Mouse (Mus musculus) erythroblast, embryonic 14.5 days (primary cell): ENCODE measurements around the gene Vmn2r106. TPM values are rescaled to one million over a fixed set of nuclear protein-coding genes. Genes with fewer than 3 reads are reported as not detected.

Experiments used
- H3K27me3 ChIP-seq: 2 replicates; pipeline ENCODE4 v1.6.1; 2012; ENCODE audit warnings: inconsistent platforms; ENCODE audit not compliant: control insufficient read depth
- H3K36me3 ChIP-seq: 2 replicates; pipeline ENCODE4 v1.6.1; 2012; ENCODE audit warnings: mild to moderate bottlenecking, inconsistent platforms; ENCODE audit not compliant: control insufficient read depth
- H3K4me1 ChIP-seq: 2 replicates; pipeline ENCODE4 v1.6.1; 2012; ENCODE audit warnings: inconsistent platforms; ENCODE audit not compliant: control insufficient read depth
- H3K4me3 ChIP-seq: replicated peaks from 2 replicates; pipeline ENCODE3; 2012; ENCODE audit warnings: moderate library complexity, mild to moderate bottlenecking, inconsistent platforms
- H3K9me3 ChIP-seq: 2 replicates; pipeline ENCODE4 v1.6.1; 2012; ENCODE audit warnings: low read length, inconsistent platforms, mixed read lengths; ENCODE audit not compliant: control insufficient read depth
- GATA1 ChIP-seq: IDR thresholded peaks from 2 replicates; pipeline ENCODE4 v1.6.1; 2012; ENCODE audit warnings: low read length, inconsistent platforms, mixed read lengths
- TAL1 ChIP-seq: IDR thresholded peaks from 3 replicates; pipeline ENCODE4 v1.6.1; 2012; ENCODE audit warnings: low read length, inconsistent platforms, mixed read lengths
- polyA plus RNA-seq: library from polyadenylated mRNA; stranded (reverse); fragments of >175 nt; gene quantifications from 2 replicates; pipeline ENCODE4 v1.2.3, GENCODE M21; 2012

Vmn2r106 gene
- not detected in 2 replicates for polyA plus RNA-seq

DNA sequence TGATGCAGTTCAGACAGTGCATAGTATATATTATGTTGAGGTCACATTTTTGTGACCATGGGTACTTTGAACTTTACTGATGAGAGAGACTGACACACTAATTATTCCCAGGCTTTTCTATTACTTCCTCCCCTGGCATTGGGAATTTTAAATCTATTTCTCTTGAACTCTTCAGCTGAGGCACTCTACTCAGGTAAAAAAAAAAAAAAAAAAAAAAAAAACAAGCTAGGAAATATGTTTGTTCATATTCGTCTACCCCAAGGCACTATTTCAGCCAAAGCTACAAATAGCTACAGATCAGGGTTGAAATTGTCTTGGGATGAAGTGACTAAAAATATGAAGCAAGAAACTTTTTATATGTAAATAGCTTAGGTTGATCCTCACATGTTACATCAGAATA, at the start of gene Vmn2r106:
Gene Vmn2r106, minus strand, starts transcription at position 101 of the 400 bp plus-strand sequence.
- Histone ChIP-seq H3K9me3 (no peaks in the 10 kb centered on the region), H3K4me1 (no peaks in the 10 kb centered on the region), H3K27me3 (no peaks in the 10 kb centered on the region), H3K4me3 (no peak within 1 kb of the TSS), H3K36me3 (no peaks in the 10 kb centered on the region)
- no peak for TF ChIP-seq GATA1

DNA sequence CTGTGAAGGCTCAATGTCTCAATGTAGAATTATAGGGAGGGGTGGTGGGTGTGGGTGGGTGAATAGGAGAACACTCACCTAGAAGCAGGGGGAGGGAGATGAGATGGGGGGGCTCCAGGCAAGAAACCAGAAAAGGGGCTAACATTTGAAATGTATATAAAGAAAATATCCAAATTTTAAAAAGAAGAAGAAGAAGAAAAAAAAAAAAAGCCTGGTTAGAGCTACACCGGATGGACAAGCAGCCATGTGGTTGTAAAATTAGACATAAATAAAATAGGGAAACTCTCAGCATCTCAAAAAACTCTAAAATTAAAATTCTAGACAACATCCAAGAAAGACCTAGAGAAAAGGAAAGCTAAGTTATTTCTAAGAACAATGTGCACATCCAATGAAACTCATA, 20.4 kb upstream of the Vmn2r106 start:
- no peaks in the 10 kb centered on the region for H3K4me1 ChIP-seq
- H3K4me3 ChIP-seq: no peak overlapping the region
- no peaks in the 10 kb centered on the region for H3K9me3 ChIP-seq
- no peaks in the 10 kb centered on the region for H3K27me3 ChIP-seq
- no peak for TF ChIP-seq TAL1
- no peak for TF ChIP-seq GATA1
- H3K36me3 ChIP-seq: no peaks in the 10 kb centered on the region

DNA sequence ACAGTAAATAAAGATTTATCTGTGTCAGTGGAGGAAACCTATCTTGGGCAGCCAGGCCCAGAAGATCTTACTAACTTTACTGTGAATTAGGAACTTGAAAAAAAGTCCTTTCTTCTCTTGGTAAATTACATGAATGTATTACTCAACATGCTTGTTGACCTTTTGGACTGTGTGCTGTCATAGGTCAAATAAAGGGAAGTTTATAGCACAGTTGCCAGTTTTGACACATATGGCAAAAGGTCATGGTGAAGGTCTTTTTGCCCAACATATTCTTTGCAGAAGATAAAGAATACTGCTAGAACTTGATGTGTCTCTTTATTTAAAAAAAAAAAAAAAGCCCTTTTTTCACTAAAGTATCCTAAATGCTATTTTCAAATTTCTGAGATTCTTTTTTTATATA, 1.6 kb upstream of the Vmn2r106 start:
- TF ChIP-seq TAL1: no peak
- no peak for TF ChIP-seq GATA1

DNA sequence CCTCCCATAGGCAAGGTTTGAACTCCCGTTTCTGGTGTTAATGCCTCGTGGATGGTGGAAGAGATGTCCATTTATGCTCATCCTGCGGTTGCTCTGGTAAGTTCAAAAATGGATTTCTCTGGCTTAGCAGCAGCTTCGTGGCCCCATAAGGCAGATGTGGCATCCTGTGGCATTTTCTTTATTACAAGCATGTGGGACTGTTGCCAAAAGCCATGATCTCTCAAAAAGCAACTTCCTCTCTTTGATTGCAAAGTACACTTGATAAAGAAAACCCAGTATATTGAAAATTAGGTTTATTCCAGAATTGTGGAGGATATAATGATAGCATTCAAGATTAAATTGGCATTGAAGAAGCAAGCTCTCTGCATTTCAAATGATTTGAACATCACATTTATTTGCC, 29.8 kb downstream of the Vmn2r106 start:
- Histone ChIP-seq H3K4me1 (no peaks in the 10 kb centered on the region), H3K4me3 (no peak overlapping the region), H3K27me3 (no peaks in the 10 kb centered on the region), H3K36me3 (no peaks in the 10 kb centered on the region), H3K9me3 (0 out of 2 replicates have a peak, but pooled peaks cover 2% of the 10 kb centered on the region)
- TF ChIP-seq GATA1 (no peak), TAL1 (no peak)

More for the DNA sequence above, 1.6 kb upstream of the Vmn2r106 start:
- H3K9me3 ChIP-seq: no peaks in the 10 kb centered on the region
- no peaks in the 10 kb centered on the region for H3K27me3 ChIP-seq
- H3K4me1 ChIP-seq: no peaks in the 10 kb centered on the region
- H3K36me3 ChIP-seq: no peaks in the 10 kb centered on the region
- no peak overlapping the region for H3K4me3 ChIP-seq

DNA sequence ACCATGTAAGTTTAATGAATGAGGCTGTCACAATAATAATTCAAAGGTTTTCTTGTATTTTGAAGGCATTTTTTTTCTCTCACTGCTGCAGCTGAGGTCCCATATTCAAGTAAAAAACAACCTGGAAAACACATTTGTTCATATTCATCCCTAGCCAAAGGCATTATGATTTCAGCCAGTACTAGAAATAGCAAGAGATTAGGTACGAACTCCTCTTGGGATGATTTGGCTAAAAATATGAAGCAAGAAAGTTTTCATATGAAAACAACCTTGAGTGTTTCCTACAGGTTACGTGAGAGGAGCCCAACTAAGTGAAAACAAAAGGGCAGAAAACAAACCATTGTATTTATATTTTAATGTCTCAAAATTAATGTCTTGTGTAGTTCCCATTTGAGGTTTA, 50.4 kb downstream of the Vmn2r106 start, which contains the start of gene Vmn2r105:
Gene Vmn2r105, minus strand, starts transcription at position 101 of the 400 bp plus-strand sequence.
- TF ChIP-seq TAL1 (no peak), GATA1 (no peak)
- H3K4me3 ChIP-seq: no peak within 1 kb of the TSS
- no peaks in the 10 kb centered on the region for H3K27me3 ChIP-seq
- no peaks in the 10 kb centered on the region for H3K36me3 ChIP-seq
- H3K4me1 ChIP-seq: no peaks in the 10 kb centered on the region
- no peaks in the 10 kb centered on the region for H3K9me3 ChIP-seq

Other genes starting within 250 kb of the Vmn2r106 start
- not detected in 2 replicates for gene Vmn2r104, start 237.2 kb downstream of the Vmn2r106 start, polyA plus RNA-seq
- not detected in 2 replicates for gene Fpr-rs7, start 171.3 kb downstream of the Vmn2r106 start, polyA plus RNA-seq
- not detected in 2 replicates for gene Fpr-rs6, start 102.5 kb downstream of the Vmn2r106 start, polyA plus RNA-seq
- not detected in 2 replicates for gene Vmn2r105, start 50.5 kb downstream of the Vmn2r106 start, polyA plus RNA-seq
- gene Vmn2r107, start 59.7 kb upstream of the Vmn2r106 start, polyA plus RNA-seq: not detected in 2 replicates
- gene Vmn1r224, start 128.6 kb upstream of the Vmn2r106 start, polyA plus RNA-seq: not detected in 2 replicates
- gene Vmn2r108, start 195.8 kb upstream of the Vmn2r106 start, polyA plus RNA-seq: not detected in 2 replicates
- gene Vmn1r225, start 212.6 kb upstream of the Vmn2r106 start, polyA plus RNA-seq: not detected in 2 replicates